Mouse (Mus musculus) E14TG2a.4 (cell line): Measurements from ENCODE around the gene Fam78a.
A peak's percentile ranks its signal among the peaks of the same experiment; 100 is the strongest.

ENCODE experiments used
- H3K27me3 ChIP-seq: 2 replicates; pipeline ENCODE4 v1.6.1; 2014; ENCODE audit warnings: low read length, control low read depth; ENCODE audit not compliant: insufficient read depth
- H3K36me3 ChIP-seq: 2 replicates; pipeline ENCODE4 v1.6.1; 2014; ENCODE audit warnings: low read length, control low read depth; ENCODE audit not compliant: insufficient read depth
- H3K4me1 ChIP-seq: replicated peaks from 2 replicates; pipeline ENCODE4 v1.6.1; 2014; ENCODE audit warnings: low read depth, low read length, control low read depth
- H3K4me3 ChIP-seq: replicated peaks from 2 replicates; pipeline ENCODE4 v1.5.1; 2014; ENCODE audit warnings: mild to moderate bottlenecking, low read length
- H3K9me3 ChIP-seq: 2 replicates; pipeline ENCODE4 v1.6.1; 2014; ENCODE audit warnings: low read length, control low read depth
- CTCF ChIP-seq: conservative IDR thresholded peaks from 2 replicates; pipeline ENCODE4 v1.5.1; 2014; ENCODE audit warnings: low read length
- NANOG ChIP-seq: IDR thresholded peaks from 2 replicates; pipeline ENCODE4 v1.6.1; 2014; ENCODE audit warnings: borderline replicate concordance, low read length, mixed read lengths
- POU5F1 ChIP-seq: IDR thresholded peaks from 2 replicates; pipeline ENCODE4 v1.6.1; 2014; ENCODE audit warnings: low read length, borderline replicate concordance

The Fam78a gene

DNA sequence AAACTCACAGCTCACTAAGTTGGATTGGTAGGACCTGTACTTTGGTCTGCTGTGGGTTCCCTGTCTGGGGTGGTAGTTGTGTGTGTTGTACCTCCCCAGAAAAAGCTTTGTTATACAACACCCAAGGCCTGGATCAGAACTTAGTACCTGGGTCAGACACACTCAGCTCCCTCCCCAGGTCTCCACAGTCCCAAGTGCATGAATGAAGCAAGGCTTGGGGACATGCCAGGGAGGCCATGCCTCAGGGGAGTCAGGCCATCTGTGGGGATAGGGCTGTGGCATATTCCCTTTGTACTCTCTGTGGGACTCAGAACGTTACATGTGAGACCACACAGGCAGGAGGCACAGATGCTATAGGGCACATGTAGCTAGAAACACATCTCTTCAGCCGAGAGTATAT is 5.5 kb upstream of the Fam78a start:
- H3K4me3 ChIP-seq = no peak overlapping the region
- TF ChIP-seq POU5F1 (no peak), NANOG (no peak), CTCF (no peak)
- H3K36me3 ChIP-seq = no peaks in the 10 kb centered on the region
- H3K9me3 ChIP-seq = no peaks in the 10 kb centered on the region
- H3K27me3 ChIP-seq = peaks cover 64% of the 10 kb centered on the region
- H3K4me1 ChIP-seq = peaks cover 16% of the 10 kb centered on the region

GRCm38 (mm10) chr2:32089606-32090005 is 4.9 kb upstream of the Fam78a start:
- H3K27me3 ChIP-seq = peaks cover 68% of the 10 kb centered on the region
- H3K9me3 ChIP-seq = no peaks in the 10 kb centered on the region
- no peak overlapping the region for H3K4me3 ChIP-seq
- peaks cover 21% of the 10 kb centered on the region for H3K4me1 ChIP-seq
- no peaks in the 10 kb centered on the region for H3K36me3 ChIP-seq
- TF ChIP-seq NANOG = no peak
- no peak for TF ChIP-seq CTCF
- no peak for TF ChIP-seq POU5F1

- H3K4me1 ChIP-seq = peaks cover 23% of the 10 kb centered on the region
- H3K4me3 ChIP-seq = peak overlapping the region; percentile 70
- TF ChIP-seq POU5F1 (no peak), NANOG (no peak), CTCF (no peak)
- H3K27me3 ChIP-seq = peaks cover 79% of the 10 kb centered on the region
- H3K9me3 ChIP-seq = no peaks in the 10 kb centered on the region
- H3K36me3 ChIP-seq = no peaks in the 10 kb centered on the region
Measured at GRCm38 (mm10) chr2:32088372-32088981, 3.8 kb upstream of the Fam78a start.

DNA sequence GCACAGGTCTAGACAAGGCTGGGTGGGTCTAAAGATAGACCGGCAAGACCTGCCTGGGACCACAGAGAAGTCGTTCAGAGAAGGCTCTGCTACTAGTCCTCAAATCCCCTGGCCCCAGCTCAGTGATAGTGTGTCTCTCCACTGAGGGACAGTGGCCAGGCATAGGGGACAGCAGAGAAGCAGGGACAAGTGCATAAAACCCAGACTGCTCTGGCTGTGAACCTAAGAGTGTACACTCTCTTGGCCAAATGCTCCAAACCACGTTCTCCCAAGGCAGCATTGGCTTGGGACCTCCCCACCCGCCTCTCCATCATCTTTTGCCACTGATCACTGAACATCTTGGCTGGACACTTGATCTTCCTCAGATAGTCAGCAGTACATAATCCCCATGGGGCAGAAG is 2.9 kb upstream of the Fam78a start:
- Histone ChIP-seq H3K27me3 (peaks cover 88% of the 10 kb centered on the region), H3K4me1 (peaks cover 28% of the 10 kb centered on the region), H3K9me3 (no peaks in the 10 kb centered on the region), H3K4me3 (no peak overlapping the region), H3K36me3 (no peaks in the 10 kb centered on the region)
- TF ChIP-seq CTCF = no peak
- no peak for TF ChIP-seq NANOG
- no peak for TF ChIP-seq POU5F1

GRCm38 (mm10) chr2:32085231-32085630 is 574 bp upstream of the Fam78a start:
- H3K36me3 ChIP-seq = no peaks in the 10 kb centered on the region

DNA sequence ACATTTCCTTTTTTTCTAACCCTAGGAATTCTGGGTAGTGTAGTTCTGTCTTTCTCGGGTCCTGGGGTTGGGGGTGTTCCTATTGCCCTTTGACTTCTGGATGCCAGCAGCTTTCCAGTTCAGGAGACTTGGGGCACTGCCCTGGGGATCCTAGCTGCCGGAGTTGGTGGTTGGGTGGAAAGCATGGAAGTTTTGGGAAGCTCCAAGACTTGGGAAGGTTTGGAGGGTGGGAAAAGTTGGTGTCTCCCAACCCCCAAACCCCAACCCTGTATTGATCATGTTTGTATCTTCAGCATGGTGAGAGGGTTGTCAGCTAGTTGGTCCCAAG is 179 bp upstream of the Fam78a start:
- Histone ChIP-seq H3K36me3 (no peaks in the 10 kb centered on the region), H3K4me1 (peaks cover 45% of the 10 kb centered on the region), H3K27me3 (peaks cover 82% of the 10 kb centered on the region), H3K9me3 (no peaks in the 10 kb centered on the region), H3K4me3 (peak overlapping the region; percentile 91)
- no peak for TF ChIP-seq CTCF
- no peak for TF ChIP-seq NANOG
- no peak for TF ChIP-seq POU5F1

More at GRCm38 (mm10) chr2:32085231-32085630, 574 bp upstream of the Fam78a start:
- Histone ChIP-seq H3K27me3 (peaks cover 86% of the 10 kb centered on the region), H3K4me1 (peaks cover 41% of the 10 kb centered on the region), H3K9me3 (no peaks in the 10 kb centered on the region), H3K4me3 (no peak overlapping the region)
- TF ChIP-seq POU5F1 = no peak
- no peak for TF ChIP-seq CTCF
- TF ChIP-seq NANOG = no peak

- Histone ChIP-seq H3K4me1 (peaks cover 52% of the 10 kb centered on the region), H3K9me3 (no peaks in the 10 kb centered on the region)
- TF ChIP-seq NANOG (no peak), POU5F1 (no peak)
Measured at GRCm38 (mm10) chr2:32083159-32084011, 1.3 kb downstream of the Fam78a start.

DNA sequence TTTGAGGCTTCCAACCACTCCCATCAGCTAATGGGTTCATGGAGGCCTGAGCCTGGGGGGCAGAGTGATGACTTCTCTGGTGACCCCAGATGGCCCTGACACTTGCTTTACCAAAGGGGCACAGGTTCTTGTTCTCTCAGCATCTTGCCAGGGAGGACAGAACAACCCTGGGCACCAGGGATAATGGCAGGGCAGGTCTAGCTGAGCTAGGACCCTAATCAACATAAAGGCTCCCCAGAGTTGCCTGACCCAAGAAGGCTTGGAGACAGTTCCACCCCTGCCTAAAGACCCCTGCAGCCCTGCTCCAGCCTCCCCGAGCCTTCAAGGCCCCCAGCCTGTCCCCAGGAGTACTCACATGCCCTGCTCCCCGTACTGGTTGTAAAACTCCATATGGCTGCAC is 2.4 kb downstream of the Fam78a start:
- Histone ChIP-seq H3K27me3 (peaks cover 59% of the 10 kb centered on the region), H3K4me3 (peak overlapping the region; percentile 91), H3K4me1 (peaks cover 59% of the 10 kb centered on the region), H3K36me3 (no peaks in the 10 kb centered on the region), H3K9me3 (no peaks in the 10 kb centered on the region)
- no peak for TF ChIP-seq POU5F1
- no peak for TF ChIP-seq CTCF
- TF ChIP-seq NANOG = no peak

More at GRCm38 (mm10) chr2:32083159-32084011, 1.3 kb downstream of the Fam78a start:
- Histone ChIP-seq H3K4me3 (peak overlapping the region; percentile 91), H3K27me3 (peaks cover 71% of the 10 kb centered on the region), H3K36me3 (no peaks in the 10 kb centered on the region)

DNA sequence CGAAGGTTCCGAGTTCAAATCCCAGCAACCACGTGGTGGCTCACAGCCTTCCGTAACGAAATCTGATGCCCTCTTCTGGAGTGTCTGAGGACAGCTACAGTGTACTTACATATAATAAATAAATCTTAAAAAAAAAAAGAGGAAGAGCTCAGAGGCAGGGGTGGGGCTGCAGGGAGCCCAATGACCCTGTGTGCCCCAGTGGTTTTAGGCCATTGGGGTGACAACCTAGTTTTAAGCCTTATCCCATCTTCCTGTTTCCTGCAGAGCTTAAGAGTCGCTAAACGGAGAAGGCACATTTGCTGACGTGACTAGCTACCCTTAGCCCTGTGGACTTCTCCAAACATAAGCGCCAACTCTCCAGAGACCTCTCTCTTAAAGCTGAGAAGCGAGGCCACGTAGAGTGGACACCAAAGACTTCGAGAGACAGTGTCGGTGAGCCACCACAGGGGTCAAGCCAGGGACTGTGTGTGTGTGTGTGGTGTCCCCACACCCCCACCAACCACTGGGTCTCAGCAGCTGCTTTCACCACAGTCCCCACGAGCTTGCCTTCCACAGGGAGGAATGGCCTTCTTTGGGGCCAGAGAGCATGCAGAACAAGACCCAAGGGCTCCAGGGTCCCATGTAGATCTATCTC is 3.2 kb downstream of the Fam78a start:
- no peak for TF ChIP-seq POU5F1
- no peak for TF ChIP-seq NANOG
- TF ChIP-seq CTCF = no peak
- peaks cover 65% of the 10 kb centered on the region for H3K4me1 ChIP-seq
- no peak overlapping the region for H3K4me3 ChIP-seq
- H3K36me3 ChIP-seq = no peaks in the 10 kb centered on the region
- peaks cover 51% of the 10 kb centered on the region for H3K27me3 ChIP-seq
- H3K9me3 ChIP-seq = no peaks in the 10 kb centered on the region
